Mouse (Mus musculus): ENCODE measurements around the gene Mettl24.

DNA sequence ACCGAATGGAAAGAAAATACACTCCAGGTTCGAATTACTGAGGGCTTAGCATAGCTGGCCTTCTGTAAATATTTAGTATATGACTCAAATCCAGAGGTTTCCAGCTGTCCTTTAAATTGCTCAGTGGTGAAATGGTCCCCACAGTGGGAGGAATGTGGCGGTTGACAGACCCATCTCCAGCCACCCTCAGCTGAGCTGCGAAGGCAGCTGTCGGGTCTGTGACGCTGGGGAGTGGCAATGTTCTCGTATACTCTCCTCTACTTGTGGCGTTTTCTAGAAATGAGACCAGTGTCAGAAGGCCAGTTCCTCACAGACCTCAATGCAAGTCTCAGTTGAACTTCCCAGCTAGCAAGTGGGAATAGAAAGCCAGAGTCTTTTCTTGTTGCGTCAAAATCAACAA lies 38.6 kb upstream of the Mettl24 start:
- no peak for TF ChIP-seq POLR2A (IDR thresholded peaks at IDR 0.05; ENCODE audit: control insufficient read depth, low read depth, low read length)
- no peak for TF ChIP-seq CTCF (IDR thresholded peaks at IDR 0.05; ENCODE audit: control insufficient read depth, insufficient read depth, insufficient replicate concordance, low read depth, low read length)
